Mouse (Mus musculus) limb, embryonic 14.5 days (tissue): ENCODE data around the gene Atm. TPM values are rescaled to one million over a fixed set of nuclear protein-coding genes. Genes with fewer than 3 reads are reported as not detected.

Experiments used
- ATAC-seq: fragments of 200-750 bp; cut with Nextera tagmentation; 2 replicates; pipeline ENCODE4 v1.8.0; 2017; ENCODE audit warnings: low read depth, moderate number of reproducible peaks, moderate TSS enrichment; ENCODE audit not compliant: low FRiP score
- DNase-seq: peaks from one replicate; pipeline ENCODE4 v3.0.0-alpha.2; 2015; ENCODE audit warnings: low spot score
- H3K27ac ChIP-seq: fragments of 300-500 bp; sonication (generic); replicated peaks from 2 replicates; pipeline ENCODE4 v1.5.1; 2014; ENCODE audit warnings: low read depth, mild to moderate bottlenecking, low read length, moderate library complexity, mixed read lengths
- H3K27me3 ChIP-seq: fragments of 300-500 bp; sonication (generic); 2 replicates; pipeline ENCODE4 v1.6.1; 2014; ENCODE audit warnings: low read length, mixed read lengths; ENCODE audit not compliant: control insufficient read depth, insufficient read depth
- H3K36me3 ChIP-seq: fragments of 300-500 bp; sonication (generic); 2 replicates; pipeline ENCODE4 v1.6.1; 2014; ENCODE audit warnings: mild to moderate bottlenecking, low read length, moderate library complexity, mixed read lengths; ENCODE audit not compliant: control insufficient read depth, insufficient read depth
- H3K4me1 ChIP-seq: fragments of 300-500 bp; sonication (generic); 2 replicates; pipeline ENCODE4 v1.6.1; 2014; ENCODE audit warnings: antibody characterized with exemption, low read length, mixed read lengths; ENCODE audit not compliant: control insufficient read depth, insufficient read depth
- H3K4me2 ChIP-seq: fragments of 300-500 bp; sonication (generic); replicated peaks from 2 replicates; pipeline ENCODE4 v1.6.1; 2014; ENCODE audit warnings: low read depth, mild to moderate bottlenecking, low read length, moderate library complexity; ENCODE audit not compliant: severe bottlenecking
- H3K4me3 ChIP-seq: fragments of 300-500 bp; sonication (generic); replicated peaks from 2 replicates; pipeline ENCODE4 v1.5.1; 2014; ENCODE audit warnings: low read length
- H3K9ac ChIP-seq: fragments of 300-500 bp; sonication (generic); 2 replicates; pipeline ENCODE4 v1.6.1; 2014; ENCODE audit warnings: mild to moderate bottlenecking, low read depth, low read length, moderate library complexity; ENCODE audit not compliant: severe bottlenecking
- H3K9me3 ChIP-seq: fragments of 300-500 bp; sonication (generic); 2 replicates; pipeline ENCODE4 v1.6.1; 2016; ENCODE audit warnings: low read length; ENCODE audit not compliant: control insufficient read depth
- POLR2A ChIP-seq: fragments of 200-500 bp; IDR thresholded peaks from 2 replicates; pipeline ENCODE4 v1.8.0; 2012; ENCODE audit warnings: inconsistent platforms, mild to moderate bottlenecking, moderate library complexity, borderline replicate concordance; ENCODE audit not compliant: insufficient read depth, insufficient read length; ENCODE audit errors: extremely low read depth
- WGBS: fragments of 180-500 bp; shearing (Covaris S2); extraction: QIAGEN DNeasy Blood & Tissue Kit; methylation state at CpG from one replicate; pipeline ENCODE4 v1.1.7; 2014; 5-methylcytosine and 5-hydroxymethylcytosine counted together
- polyA plus RNA-seq, 2 experiments: library from polyadenylated mRNA; depleted of rRNA in 1 of 2; stranded (reverse) in 1 of 2; unstranded in 1 of 2; fragments of >200 nt; fragmentation: Nextera tagmentation in 1 of 2; extraction: Ambion mirVana in 1 of 2; gene quantifications; 2 replicates each; pipeline versions ENCODE4 v1.2.1 to v1.2.3; 2012 to 2014

Atm gene
- polyA plus RNA-seq, 2 experiments, result 11.0 to 12.5 TPM

DNA sequence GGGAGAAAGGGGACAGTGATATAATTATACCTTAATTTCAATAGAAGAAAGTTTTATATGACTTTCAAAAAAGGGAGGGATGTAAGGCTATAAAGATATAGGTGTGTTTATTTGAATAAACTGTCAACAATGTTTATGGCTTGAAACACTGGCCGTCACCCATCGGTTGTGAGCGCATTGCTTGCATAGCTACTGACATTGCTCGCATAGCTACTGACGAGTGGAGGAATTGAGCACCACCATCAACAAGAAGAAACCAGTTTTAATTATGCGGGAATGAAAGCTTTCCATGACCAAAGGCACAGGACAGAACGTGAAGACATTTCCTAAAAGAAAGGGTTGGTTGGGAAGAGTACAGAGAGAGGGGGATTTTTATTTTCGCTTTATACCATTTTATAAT, 135.4 kb downstream of the Atm start:
- no peaks in the 10 kb centered on the region for H3K9me3 ChIP-seq
- no peak overlapping the region for H3K4me2 ChIP-seq
- H3K36me3 ChIP-seq, result no peaks in the 10 kb centered on the region; the same call in 1 of the 2 replicates
- no peak overlapping the region for H3K27ac ChIP-seq
- TF ChIP-seq POLR2A, result no peak
- peaks cover 19% of the 10 kb centered on the region for H3K4me1 ChIP-seq
- ATAC-seq (no peak), DNase-seq (no peak)
- H3K27me3 ChIP-seq, result no peaks in the 10 kb centered on the region
- WGBS, result 69% methylated on average over 8 of the region's 8 CpGs
- no peak overlapping the region for H3K4me3 ChIP-seq
- H3K9ac ChIP-seq, result no peak overlapping the region

DNA sequence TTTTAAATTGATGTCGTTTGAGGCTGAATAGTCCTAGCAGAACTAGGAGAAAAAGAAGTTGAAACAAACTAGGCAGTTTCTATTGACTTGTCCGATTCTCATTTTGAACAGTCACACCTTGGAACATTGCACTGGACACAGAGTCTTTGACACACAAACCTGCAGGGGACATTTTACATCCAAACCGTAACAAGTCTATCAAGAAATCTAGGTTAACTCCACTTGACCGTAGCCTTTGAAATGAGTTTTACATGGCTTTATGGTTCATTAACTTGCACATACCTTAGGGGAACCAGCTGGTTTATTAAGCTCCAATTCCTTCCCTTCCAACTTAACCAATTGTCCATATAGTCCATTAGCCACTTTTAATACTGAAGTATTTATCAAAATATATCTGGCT, 135.8 kb downstream of the Atm start:
- Histone ChIP-seq H3K4me1 (peaks cover 15% of the 10 kb centered on the region), H3K36me3 (no peaks in the 10 kb centered on the region; the same call in 1 of the 2 replicates), H3K27me3 (no peaks in the 10 kb centered on the region), H3K9ac (no peak overlapping the region), H3K4me3 (no peak overlapping the region), H3K4me2 (no peak overlapping the region), H3K9me3 (no peaks in the 10 kb centered on the region), H3K27ac (no peak overlapping the region)
- DNase-seq, result no peak
- ATAC-seq, result no peak
- TF ChIP-seq POLR2A, result no peak
- 55% methylated on average over 4 of the region's 4 CpGs for WGBS

DNA sequence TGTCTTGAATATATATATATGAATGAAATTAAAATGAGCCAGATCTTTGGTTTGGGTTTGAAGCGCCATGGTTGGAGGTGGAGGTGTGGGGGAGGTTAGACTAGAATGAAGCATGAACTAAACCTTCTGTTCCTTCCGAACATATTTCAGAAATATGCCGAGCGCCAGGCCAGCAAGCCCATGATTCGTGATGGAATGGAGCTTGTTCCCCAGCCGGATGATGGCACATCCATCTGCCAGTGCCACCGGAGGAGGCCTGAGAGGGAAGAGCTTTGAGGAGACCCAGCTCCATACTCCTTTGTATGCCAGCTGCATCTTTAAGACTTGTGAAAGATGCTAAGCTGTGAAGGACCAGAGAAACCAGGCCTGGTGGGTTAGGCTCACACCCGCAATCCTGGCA, 137.0 kb downstream of the Atm start:
- Histone ChIP-seq H3K4me2 (no peak overlapping the region), H3K27ac (no peak overlapping the region), H3K36me3 (no peaks in the 10 kb centered on the region; the same call in 1 of the 2 replicates), H3K9ac (no peak overlapping the region), H3K4me3 (no peak overlapping the region), H3K27me3 (no peaks in the 10 kb centered on the region), H3K4me1 (peaks cover 13% of the 10 kb centered on the region), H3K9me3 (no peaks in the 10 kb centered on the region)
- no peak for TF ChIP-seq POLR2A
- 96% methylated on average over 8 of the region's 8 CpGs for WGBS
- no peak for DNase-seq
- no peak for ATAC-seq

DNA sequence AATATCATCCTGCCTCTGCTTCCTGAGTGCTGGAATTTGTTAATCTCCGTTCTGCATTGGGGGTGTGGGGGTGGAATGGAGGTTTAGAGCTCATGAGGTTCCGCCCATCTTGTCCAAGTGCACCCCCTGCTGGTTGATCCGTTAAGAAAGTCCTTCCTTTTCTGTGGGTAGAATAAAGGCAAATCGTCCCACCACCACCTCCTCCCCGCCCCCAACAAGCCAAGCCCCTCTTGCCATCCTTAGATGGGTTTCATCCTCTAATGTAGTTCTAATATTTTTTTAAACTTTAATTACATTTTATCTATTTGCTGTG, 138.2 kb downstream of the Atm start:
- no peak for TF ChIP-seq POLR2A
- no peaks in the 10 kb centered on the region; the same call in 1 of the 2 replicates for H3K36me3 ChIP-seq
- H3K27ac ChIP-seq, result no peak overlapping the region
- H3K4me2 ChIP-seq, result no peak overlapping the region
- no peak overlapping the region for H3K4me3 ChIP-seq
- H3K4me1 ChIP-seq, result peaks cover 10% of the 10 kb centered on the region
- no peaks in the 10 kb centered on the region for H3K27me3 ChIP-seq
- WGBS, result 13% methylated on average over 5 of the region's 5 CpGs
- DNase-seq, result peak; percentile 53
- no peak for ATAC-seq
- no peak overlapping the region for H3K9ac ChIP-seq
- H3K9me3 ChIP-seq, result no peaks in the 10 kb centered on the region

DNA sequence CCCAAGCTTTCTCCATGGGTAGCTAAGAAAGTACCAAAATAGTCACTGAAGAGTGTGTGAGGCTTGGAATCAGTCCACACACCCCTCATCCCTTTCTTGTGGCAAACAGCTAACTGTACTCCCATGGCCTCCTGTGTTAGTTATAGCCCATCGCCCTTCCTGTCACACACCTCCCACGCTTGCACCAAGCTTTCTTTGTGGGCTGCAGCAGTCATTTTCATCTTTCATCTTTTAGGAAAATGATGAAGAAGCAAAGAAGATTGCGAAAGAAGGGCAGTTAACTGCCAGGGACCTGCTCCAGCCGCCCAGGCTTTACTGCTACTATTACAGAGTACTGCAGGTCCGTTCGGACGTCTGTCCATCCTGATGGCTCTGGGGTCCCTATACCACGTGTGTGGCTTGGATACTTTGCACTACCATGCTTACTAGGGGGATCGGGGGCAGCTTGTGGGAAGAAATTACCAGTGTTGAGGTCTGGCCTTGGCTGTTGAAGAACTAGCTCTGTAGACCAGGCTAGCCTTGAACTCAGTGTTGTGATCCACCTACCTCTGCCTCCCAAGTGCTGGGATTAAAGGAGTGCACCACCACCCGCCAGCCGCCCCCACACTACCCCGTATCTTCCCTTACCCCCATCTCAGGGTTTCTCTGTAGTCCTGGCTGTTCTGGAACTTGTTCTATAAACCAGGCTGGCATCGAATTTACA, 138.7 kb downstream of the Atm start:
- Histone ChIP-seq H3K36me3 (peaks cover 4% of the 10 kb centered on the region; the same call in 1 of the 2 replicates), H3K9me3 (no peaks in the 10 kb centered on the region), H3K4me1 (peaks cover 7% of the 10 kb centered on the region), H3K4me2 (no peak overlapping the region), H3K27me3 (no peaks in the 10 kb centered on the region), H3K4me3 (no peak overlapping the region), H3K27ac (no peak overlapping the region), H3K9ac (no peak overlapping the region)
- TF ChIP-seq POLR2A, result no peak
- DNase-seq (no peak), ATAC-seq (no peak)
- 80% methylated on average over 13 of the region's 13 CpGs for WGBS
